Mouse (Mus musculus) erythroblast, adult 5-6 weeks (primary cell): ENCODE data around the gene Olfr766-ps1. TPM values are rescaled to one million over a fixed set of nuclear protein-coding genes. Genes with fewer than 3 reads are reported as not detected.
"Not testable (repeated sequence)": the region's sequence is repeated elsewhere in the genome, so short reads cannot be mapped to it uniquely, and the experiment has no call there.

ENCODE experiments used
- ATAC-seq: replicated peaks from 2 replicates; pipeline ENCODE4 v1.8.0; 2016; ENCODE audit warnings: moderate number of reproducible peaks, mild to moderate bottlenecking, moderate TSS enrichment, inconsistent platforms; ENCODE audit not compliant: poor library complexity, low FRiP score, severe bottlenecking
- total RNA-seq, 2 experiments: library from RNA; stranded (forward) in 1 of 2; stranded (reverse) in 1 of 2; fragments of 150-400 nt in 1 of 2; fragments of 200-764, 138-1000 nt in 1 of 2; gene quantifications; 2 replicates each; pipeline versions ENCODE4 v1.2.3 to v1.2.4; 2015 to 2017; ENCODE audit warnings: low replicate concordance in 2 of 2

Olfr766-ps1 gene
- total RNA-seq (2015; ENCODE audit: low replicate concordance) (not detected in 2 replicates), total RNA-seq (2017; ENCODE audit: low replicate concordance) (not detected in 2 replicates)

DNA sequence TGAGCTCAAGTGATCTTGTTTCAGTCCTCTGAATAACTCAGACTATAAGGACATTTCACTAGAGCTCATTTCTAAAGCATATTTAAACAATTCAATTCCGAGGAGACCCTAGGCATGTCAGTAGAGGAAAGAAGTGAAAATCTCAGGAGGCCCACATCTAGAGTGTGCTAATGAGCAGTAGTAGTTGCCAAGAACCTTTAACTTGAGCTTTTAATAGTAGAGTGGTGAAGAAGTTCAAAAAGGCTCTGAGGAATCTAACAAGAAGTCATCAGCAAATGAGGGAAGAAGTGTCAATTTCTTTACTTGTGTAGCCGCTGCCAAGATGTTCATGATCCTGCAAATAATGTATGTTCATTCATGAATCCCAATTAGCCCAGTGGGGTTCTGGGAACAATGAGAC is at the start of gene Olfr766-ps1:
Olfr766-ps1 (minus strand) TSS at position 101 of the 400 bp plus-strand sequence.
- no peak for ATAC-seq

DNA sequence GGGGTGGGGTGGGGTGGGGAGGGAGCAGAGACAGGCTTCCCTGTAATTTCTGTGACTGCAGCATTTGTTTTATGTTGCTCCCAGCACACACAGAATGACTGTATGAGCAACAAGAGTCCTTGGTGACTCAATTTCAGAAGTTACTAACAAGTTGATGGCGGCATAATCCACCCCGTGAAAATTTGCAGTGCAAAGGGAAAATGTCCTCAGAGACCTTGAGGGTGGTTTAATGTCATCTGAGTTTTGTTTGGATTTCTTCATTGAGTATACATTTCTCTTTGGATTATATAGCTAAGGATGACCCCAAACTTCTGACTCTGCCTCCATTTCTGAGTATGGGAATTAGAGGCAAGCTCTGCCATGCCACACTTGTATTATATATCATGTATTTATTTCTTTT is 49.0 kb upstream of the Olfr766-ps1 start, which contains the start of gene Olfr769:
Olfr769 (minus strand) TSS at position 101 of the 400 bp plus-strand sequence.
- no peak for ATAC-seq

DNA sequence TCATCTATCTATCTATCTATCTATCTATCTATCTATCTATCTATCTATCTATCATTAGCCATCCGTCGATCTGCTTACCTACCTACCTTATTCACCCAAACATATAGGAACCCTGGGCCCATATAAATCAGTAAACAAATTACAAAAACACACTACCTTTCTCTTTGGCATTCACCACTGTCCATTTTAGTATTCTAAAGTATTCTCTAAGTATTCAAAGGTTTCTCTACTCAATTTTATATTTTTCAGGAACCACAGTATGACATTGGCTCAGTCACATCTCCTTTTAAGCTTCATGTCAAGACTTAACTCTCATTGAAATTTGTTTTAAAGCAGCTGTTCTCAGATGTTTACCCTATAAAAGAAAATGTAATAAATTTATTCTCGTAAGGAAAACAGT is 46.4 kb upstream of the Olfr766-ps1 start:
- ATAC-seq: no peak

DNA sequence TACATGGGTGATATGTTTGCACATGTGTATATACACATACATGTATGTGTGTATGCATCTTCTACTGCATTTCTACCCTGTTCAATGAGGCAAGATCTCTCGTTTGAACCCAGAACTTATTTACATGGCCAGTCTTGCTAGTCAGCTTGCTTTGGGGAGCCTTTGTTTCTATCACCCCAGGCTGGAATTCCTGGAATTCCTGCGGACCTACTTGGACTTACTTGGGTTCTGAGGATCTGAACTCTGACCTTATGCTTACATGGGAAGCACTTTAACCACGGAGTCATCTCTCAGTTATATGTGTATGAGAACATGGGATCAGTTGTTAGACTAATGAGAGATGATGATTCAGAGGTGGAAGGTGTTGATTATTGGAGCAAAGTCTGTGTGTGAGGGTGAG is 32.5 kb upstream of the Olfr766-ps1 start:
- ATAC-seq: no peak

DNA sequence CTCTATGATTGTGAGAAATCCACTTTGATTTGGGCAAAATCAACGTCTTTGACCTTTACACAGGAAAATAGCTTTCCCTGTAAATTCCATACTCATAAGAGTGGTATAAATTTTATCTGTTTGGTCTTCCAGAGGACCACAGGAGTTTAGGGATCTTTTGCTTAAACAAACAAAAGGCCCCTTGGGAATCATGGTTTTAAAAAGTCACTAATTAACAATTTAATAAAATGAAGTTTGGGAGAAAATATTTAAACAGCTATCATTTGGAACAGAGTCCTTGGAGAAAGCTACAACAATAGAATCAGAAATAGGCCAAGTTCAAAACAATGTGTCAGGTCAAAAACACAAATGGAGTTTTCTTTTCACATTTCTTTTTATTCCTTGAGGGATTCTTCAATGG is 30.5 kb upstream of the Olfr766-ps1 start, which contains the start of gene Olfr768:
Olfr768 (minus strand) TSS at position 101 of the 400 bp plus-strand sequence.
- ATAC-seq: no peak

DNA sequence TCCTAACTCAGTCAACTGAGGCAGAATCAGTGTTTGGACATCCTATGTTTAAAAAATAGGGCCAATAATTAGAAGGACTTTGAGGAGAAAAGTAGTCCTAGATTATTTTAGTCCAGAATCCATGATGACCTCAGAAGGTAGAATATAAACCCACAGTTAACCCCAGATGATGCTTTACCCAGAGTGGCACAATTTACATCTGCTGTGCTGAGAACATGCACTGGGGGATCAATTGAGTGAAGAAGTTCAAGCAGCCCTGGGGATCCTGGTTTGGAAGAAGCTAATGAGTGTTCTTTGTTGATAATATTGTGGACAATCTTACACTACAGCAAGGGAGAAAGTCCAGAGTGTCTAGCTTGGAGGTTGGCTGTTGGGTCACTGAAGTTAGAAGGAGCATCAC is 14.0 kb upstream of the Olfr766-ps1 start, which contains the start of gene Olfr767:
Olfr767 (minus strand) TSS at position 101 of the 400 bp plus-strand sequence.
- ATAC-seq: not testable (repeated sequence)

DNA sequence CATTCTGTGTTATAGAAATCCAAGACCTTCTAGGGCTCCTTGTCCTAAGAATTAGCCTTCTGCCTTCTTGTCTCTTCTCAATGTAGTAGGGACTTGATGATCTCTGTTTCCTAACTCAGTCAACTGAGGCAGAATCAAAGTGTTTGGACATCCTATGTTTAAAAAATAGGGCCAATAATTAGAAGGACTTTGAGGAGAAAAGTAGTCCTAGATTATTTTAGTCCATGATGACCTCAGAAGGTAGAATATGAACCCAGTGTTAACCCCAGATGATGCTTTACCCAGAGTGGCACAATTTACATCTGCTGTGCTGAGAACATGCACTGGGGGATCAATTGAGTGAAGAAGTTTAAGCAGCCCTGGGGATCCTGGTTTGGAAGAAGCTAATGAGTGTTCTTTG is 18.9 kb downstream of the Olfr766-ps1 start, which contains the start of gene Olfr765:
Olfr765 (minus strand) TSS at position 101 of the 400 bp plus-strand sequence.
- not testable (repeated sequence) for ATAC-seq

DNA sequence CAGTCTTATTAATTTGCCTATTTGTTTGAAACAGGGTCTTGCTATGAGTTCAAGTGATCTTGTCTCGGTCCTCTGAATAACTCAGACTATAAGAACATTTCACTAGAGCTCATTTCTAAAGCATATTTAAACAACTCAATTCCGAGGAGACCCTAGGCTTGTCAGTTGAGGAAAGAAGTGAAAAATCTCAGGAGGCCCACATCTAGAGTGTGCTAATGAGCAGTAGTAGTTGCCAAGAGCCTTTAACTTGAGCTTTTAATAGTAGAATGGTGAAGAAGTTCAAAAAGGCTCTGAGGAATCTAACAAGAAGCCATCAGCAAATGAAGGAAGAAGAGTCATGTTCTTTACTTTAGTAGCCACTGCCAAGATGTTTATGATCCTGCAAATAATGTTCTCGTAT is 29.0 kb downstream of the Olfr766-ps1 start, which contains the start of gene Olfr764-ps1:
Olfr764-ps1 (minus strand) TSS at position 101 of the 400 bp plus-strand sequence.
- no peak for ATAC-seq

DNA sequence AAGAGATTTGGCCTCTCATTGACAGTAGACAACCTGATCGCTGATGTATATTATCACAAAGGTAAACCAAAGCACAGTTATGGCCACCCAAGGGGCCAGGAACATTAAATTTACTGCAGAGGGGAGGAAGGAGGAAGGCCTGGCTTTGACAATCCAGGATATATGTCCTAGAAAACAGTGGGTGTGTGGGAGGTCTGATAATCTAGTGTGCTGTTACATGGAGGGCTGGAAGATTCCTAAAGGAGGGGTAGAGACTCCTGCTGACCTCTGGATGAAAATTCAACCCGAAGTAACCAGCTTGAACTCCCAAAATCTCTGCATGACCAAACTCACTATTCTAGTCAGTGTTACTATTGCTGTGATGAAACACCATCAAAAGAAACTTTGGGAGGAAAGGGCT is 40.4 kb downstream of the Olfr766-ps1 start:
- ATAC-seq: no peak

DNA sequence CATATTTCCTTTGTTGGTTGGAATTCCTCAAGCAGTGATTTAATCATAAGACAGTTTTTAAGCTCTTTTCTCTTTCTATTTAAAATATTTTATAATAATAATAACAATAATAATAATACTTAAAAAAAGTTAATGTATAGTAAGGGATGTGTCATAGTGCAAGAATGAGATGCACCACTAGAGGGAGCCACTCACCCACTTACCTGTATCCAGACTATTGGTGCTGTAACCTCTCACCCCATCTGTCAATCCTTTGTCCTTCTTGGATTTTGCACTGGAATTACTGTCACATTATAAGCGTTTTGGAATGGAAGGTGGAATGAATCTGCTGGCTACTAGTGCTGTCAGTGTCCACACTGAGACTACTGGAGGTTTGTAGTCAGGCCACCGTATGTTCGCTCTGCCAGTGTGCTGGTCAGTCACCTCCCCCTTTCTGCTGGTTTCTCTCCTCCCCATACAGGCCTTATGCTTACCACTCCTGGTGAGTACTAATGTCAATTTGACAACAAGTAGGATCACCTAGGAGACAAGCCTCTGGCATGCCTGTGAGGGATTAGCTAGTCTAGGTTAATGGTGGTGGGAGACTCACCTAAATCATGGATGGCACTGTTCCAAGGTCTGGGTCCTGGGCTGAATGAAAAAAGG is 42.6 kb downstream of the Olfr766-ps1 start:
- peak; percentile 60 for ATAC-seq

DNA sequence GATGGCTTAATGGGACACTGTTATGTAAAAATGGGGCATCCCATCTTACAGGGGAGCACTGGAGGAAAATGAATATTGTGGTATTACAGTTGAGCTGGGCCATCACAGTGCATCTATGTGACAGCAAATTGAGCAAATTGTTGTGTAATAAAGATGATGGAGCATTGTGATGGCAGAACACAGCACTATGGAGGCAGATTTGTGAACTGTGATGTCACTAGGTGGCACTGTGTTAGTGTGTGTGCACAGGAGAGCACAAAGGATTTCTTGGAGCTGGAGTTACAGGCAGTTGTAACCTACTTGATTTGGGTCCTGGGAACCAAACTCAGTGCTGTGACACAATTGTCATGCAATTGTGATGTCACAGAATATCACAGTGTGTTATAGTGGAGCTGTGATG is 45.5 kb downstream of the Olfr766-ps1 start:
- ATAC-seq: no peak

DNA sequence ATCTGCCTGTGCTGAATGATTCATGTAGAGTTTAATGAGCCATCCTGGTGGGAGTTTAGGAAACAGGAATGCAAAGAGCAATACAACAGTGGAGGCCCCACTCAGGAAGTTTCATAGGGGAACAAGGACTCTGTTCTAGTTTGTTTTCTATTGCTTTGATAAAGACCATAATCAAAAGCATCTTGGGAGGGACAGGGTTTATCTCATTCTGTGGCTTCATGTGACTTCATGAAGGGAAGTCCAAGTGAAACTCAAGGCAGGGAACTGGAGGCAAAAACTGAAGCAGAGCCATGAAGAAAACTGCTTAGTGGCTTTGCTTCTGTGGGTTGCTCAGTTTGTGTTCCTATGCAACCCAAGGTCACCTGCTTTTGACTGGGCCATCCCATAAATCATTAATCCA is 54.3 kb downstream of the Olfr766-ps1 start:
- no peak for ATAC-seq

Other genes with a start within 250 kb of the Olfr766-ps1 start
- gene Ormdl2, start 247.3 kb downstream of the Olfr766-ps1 start, total RNA-seq (2015; ENCODE audit: low replicate concordance): 5.4 and 18.8 TPM in 2 replicates
- gene Ormdl2, start 247.3 kb downstream of the Olfr766-ps1 start, total RNA-seq (2017; ENCODE audit: low replicate concordance): 13.0 and 28.2 TPM in 2 replicates
- not detected in 2 replicates for gene Gdf11, start 177.3 kb downstream of the Olfr766-ps1 start, total RNA-seq (2015; ENCODE audit: low replicate concordance)
- not detected in 2 replicates for gene Gdf11, start 177.3 kb downstream of the Olfr766-ps1 start, total RNA-seq (2017; ENCODE audit: low replicate concordance)
- 90.9 and 115 TPM in 2 replicates for gene Cd63, start 168.0 kb downstream of the Olfr766-ps1 start, total RNA-seq (2015; ENCODE audit: low replicate concordance)
- gene Cd63, start 168.0 kb downstream of the Olfr766-ps1 start, total RNA-seq (2017; ENCODE audit: low replicate concordance): 27.2 and 35.5 TPM in 2 replicates
- gene Rdh5, start 146.1 kb downstream of the Olfr766-ps1 start, total RNA-seq (2015; ENCODE audit: low replicate concordance): 5.0 TPM in 1 of 2 replicates, not detected in the other
- gene Rdh5, start 146.1 kb downstream of the Olfr766-ps1 start, total RNA-seq (2017; ENCODE audit: low replicate concordance): 1.1 TPM in 1 of 2 replicates, not detected in the other
- 25.4 and 37.0 TPM in 2 replicates for gene Bloc1s1, start 144.9 kb downstream of the Olfr766-ps1 start, total RNA-seq (2015; ENCODE audit: low replicate concordance)
- gene Bloc1s1, start 144.9 kb downstream of the Olfr766-ps1 start, total RNA-seq (2017; ENCODE audit: low replicate concordance): 22.7 and 24.7 TPM in 2 replicates
- gene Itga7, start 135.2 kb downstream of the Olfr766-ps1 start, total RNA-seq (2015; ENCODE audit: low replicate concordance): not detected in 2 replicates
- not detected in 2 replicates for gene Itga7, start 135.2 kb downstream of the Olfr766-ps1 start, total RNA-seq (2017; ENCODE audit: low replicate concordance)
- not detected in 2 replicates for gene Mettl7b, start 108.0 kb downstream of the Olfr766-ps1 start, total RNA-seq (2015; ENCODE audit: low replicate concordance)
- not detected in 2 replicates for gene Mettl7b, start 108.0 kb downstream of the Olfr766-ps1 start, total RNA-seq (2017; ENCODE audit: low replicate concordance)
- not detected in 2 replicates for gene Olfr9, start 79.5 kb downstream of the Olfr766-ps1 start, total RNA-seq (2015; ENCODE audit: low replicate concordance)
- gene Olfr9, start 79.5 kb downstream of the Olfr766-ps1 start, total RNA-seq (2017; ENCODE audit: low replicate concordance): not detected in 2 replicates
- not detected in 2 replicates for gene Olfr763, start 58.2 kb downstream of the Olfr766-ps1 start, total RNA-seq (2015; ENCODE audit: low replicate concordance)
- not detected in 2 replicates for gene Olfr763, start 58.2 kb downstream of the Olfr766-ps1 start, total RNA-seq (2017; ENCODE audit: low replicate concordance)
- gene Olfr764-ps1, start 29.1 kb downstream of the Olfr766-ps1 start, total RNA-seq (2015; ENCODE audit: low replicate concordance): not detected in 2 replicates
- gene Olfr764-ps1, start 29.1 kb downstream of the Olfr766-ps1 start, total RNA-seq (2017; ENCODE audit: low replicate concordance): not detected in 2 replicates
- not detected in 2 replicates for gene Olfr765, start 19.0 kb downstream of the Olfr766-ps1 start, total RNA-seq (2015; ENCODE audit: low replicate concordance)
- gene Olfr765, start 19.0 kb downstream of the Olfr766-ps1 start, total RNA-seq (2017; ENCODE audit: low replicate concordance): not detected in 2 replicates
- gene Olfr767, start 13.9 kb upstream of the Olfr766-ps1 start, total RNA-seq (2015; ENCODE audit: low replicate concordance): not detected in 2 replicates
- gene Olfr767, start 13.9 kb upstream of the Olfr766-ps1 start, total RNA-seq (2017; ENCODE audit: low replicate concordance): not detected in 2 replicates
- not detected in 2 replicates for gene Olfr768, start 30.4 kb upstream of the Olfr766-ps1 start, total RNA-seq (2015; ENCODE audit: low replicate concordance)
- gene Olfr768, start 30.4 kb upstream of the Olfr766-ps1 start, total RNA-seq (2017; ENCODE audit: low replicate concordance): not detected in 2 replicates
- gene Olfr769, start 48.9 kb upstream of the Olfr766-ps1 start, total RNA-seq (2015; ENCODE audit: low replicate concordance): not detected in 2 replicates
- gene Olfr769, start 48.9 kb upstream of the Olfr766-ps1 start, total RNA-seq (2017; ENCODE audit: low replicate concordance): not detected in 2 replicates
- gene Olfr770, start 70.0 kb upstream of the Olfr766-ps1 start, total RNA-seq (2015; ENCODE audit: low replicate concordance): not detected in 2 replicates
- gene Olfr770, start 70.0 kb upstream of the Olfr766-ps1 start, total RNA-seq (2017; ENCODE audit: low replicate concordance): not detected in 2 replicates
- not detected in 2 replicates for gene Olfr771, start 95.8 kb upstream of the Olfr766-ps1 start, total RNA-seq (2015; ENCODE audit: low replicate concordance)
- not detected in 2 replicates for gene Olfr771, start 95.8 kb upstream of the Olfr766-ps1 start, total RNA-seq (2017; ENCODE audit: low replicate concordance)
- gene Olfr772, start 108.9 kb upstream of the Olfr766-ps1 start, total RNA-seq (2015; ENCODE audit: low replicate concordance): not detected in 2 replicates
- not detected in 2 replicates for gene Olfr772, start 108.9 kb upstream of the Olfr766-ps1 start, total RNA-seq (2017; ENCODE audit: low replicate concordance)
- gene Olfr773, start 118.4 kb upstream of the Olfr766-ps1 start, total RNA-seq (2015; ENCODE audit: low replicate concordance): not detected in 2 replicates
- gene Olfr773, start 118.4 kb upstream of the Olfr766-ps1 start, total RNA-seq (2017; ENCODE audit: low replicate concordance): not detected in 2 replicates
- gene Olfr774, start 167.2 kb upstream of the Olfr766-ps1 start, total RNA-seq (2015; ENCODE audit: low replicate concordance): not detected in 2 replicates
- not detected in 2 replicates for gene Olfr774, start 167.2 kb upstream of the Olfr766-ps1 start, total RNA-seq (2017; ENCODE audit: low replicate concordance)
- gene Olfr775, start 179.4 kb upstream of the Olfr766-ps1 start, total RNA-seq (2015; ENCODE audit: low replicate concordance): not detected in 2 replicates
- gene Olfr775, start 179.4 kb upstream of the Olfr766-ps1 start, total RNA-seq (2017; ENCODE audit: low replicate concordance): not detected in 2 replicates
- gene Olfr776, start 190.2 kb upstream of the Olfr766-ps1 start, total RNA-seq (2015; ENCODE audit: low replicate concordance): not detected in 2 replicates
- gene Olfr776, start 190.2 kb upstream of the Olfr766-ps1 start, total RNA-seq (2017; ENCODE audit: low replicate concordance): not detected in 2 replicates
- gene Olfr777, start 202.5 kb upstream of the Olfr766-ps1 start, total RNA-seq (2015; ENCODE audit: low replicate concordance): not detected in 2 replicates
- gene Olfr777, start 202.5 kb upstream of the Olfr766-ps1 start, total RNA-seq (2017; ENCODE audit: low replicate concordance): 0.14 TPM in 1 of 2 replicates, not detected in the other
- gene Olfr780, start 249.1 kb upstream of the Olfr766-ps1 start, total RNA-seq (2015; ENCODE audit: low replicate concordance): not detected in 2 replicates
- gene Olfr780, start 249.1 kb upstream of the Olfr766-ps1 start, total RNA-seq (2017; ENCODE audit: low replicate concordance): 0.42 TPM in 1 of 2 replicates, not detected in the other